Mouse (Mus musculus): Measurements from ENCODE around the gene Syce2.
"Not testable (repeated sequence)": the region's sequence is repeated elsewhere in the genome, so short reads cannot be mapped to it uniquely, and the experiment has no call there.

The Syce2 gene

GRCm38 (mm10) chr8:84902920-84903661, 31.2 kb downstream of the Syce2 start:
- DNase-seq, result peak; percentile 97

DNA sequence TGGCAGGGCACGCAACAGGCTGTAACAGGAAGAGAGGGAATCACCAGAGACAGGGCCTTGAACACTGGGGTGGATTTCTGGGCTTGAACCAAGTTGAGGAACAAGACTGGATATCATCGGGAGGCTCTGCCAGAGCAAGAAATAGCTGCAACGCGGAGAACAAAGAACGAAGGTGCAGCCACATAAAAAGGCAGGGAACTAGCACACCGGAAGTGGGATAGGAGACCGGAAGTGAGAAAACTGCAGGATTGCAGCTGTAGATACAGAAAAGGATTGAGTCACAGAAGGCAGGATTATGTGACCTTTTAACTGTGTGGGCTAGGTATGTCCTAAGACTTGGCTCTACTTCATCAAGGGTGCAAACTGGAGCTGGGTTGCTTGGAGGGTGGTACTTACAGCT, 32.4 kb downstream of the Syce2 start:
- no peak for DNase-seq

- no peak for DNase-seq
Measured at GRCm38 (mm10) chr8:84907037-84907436, 35.1 kb downstream of the Syce2 start.

- no peak for DNase-seq
Measured at GRCm38 (mm10) chr8:84907493-84907892, 35.6 kb downstream of the Syce2 start.

GRCm38 (mm10) chr8:84907979-84908378, 36.1 kb downstream of the Syce2 start:
- not testable (repeated sequence) for DNase-seq

DNA sequence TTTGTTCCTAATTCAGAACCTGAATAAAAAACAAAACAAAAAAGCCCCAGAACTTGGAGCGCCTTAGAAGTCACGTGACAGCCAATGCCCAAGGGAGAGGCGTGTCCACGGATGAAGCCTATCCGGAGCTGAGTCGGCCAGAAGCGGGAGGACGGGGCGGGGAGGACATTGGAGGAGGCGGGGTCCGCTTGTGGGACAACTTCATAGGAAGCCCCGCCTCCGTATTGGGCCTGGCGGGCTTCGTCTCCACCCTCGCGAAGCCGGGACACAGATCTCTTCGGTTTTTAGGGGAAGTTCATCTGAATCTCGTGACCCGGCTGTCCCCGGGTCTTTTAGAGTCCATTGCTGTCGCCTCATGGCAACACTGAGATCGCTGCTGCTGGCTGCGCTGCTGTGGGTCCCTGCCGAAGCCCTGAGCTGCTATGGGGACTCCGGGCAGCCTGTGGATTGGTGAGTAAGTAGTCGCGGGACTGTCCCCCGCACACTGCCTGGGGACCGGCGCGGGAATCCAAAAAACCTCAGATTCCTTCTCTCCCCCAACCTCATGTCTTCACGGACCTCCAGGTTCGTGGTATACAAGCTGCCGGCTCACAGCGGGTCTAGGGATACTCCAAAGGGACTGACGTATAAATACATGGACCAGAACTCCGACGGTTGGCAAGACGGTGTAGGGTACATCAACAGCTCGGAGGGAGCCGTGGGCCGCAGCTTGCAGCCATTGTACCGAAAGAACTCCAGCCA, 36.7 kb downstream of the Syce2 start, which contains the start of gene Dnase2a:
Gene Dnase2a, plus strand, starts transcription at position 140 of the 741 bp plus-strand sequence.
- peak; percentile 97 for DNase-seq

- DNase-seq, result no peak
Measured at GRCm38 (mm10) chr8:84909162-84909767, 37.4 kb downstream of the Syce2 start.

GRCm38 (mm10) chr8:84909949-84910348, 38.0 kb downstream of the Syce2 start:
- DNase-seq, result no peak

DNA sequence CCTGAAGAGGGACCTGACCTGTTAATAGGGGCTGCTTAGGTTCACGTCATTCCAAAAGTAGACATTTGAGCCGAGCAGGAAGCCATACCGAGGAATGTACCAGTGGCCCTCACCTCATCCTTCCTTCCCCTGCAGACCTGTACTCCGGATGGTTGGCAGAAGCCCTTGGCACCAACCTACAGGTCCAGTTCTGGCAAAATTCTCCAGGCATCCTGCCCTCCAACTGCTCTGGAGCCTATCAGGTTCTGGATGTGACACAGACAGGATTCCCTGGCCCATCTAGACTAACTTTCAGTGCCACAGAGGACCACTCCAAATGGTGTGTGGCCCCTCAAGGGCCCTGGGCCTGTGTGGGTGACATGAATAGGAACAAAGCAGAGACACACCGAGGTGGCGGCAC, 38.6 kb downstream of the Syce2 start:
- DNase-seq, result no peak

GRCm38 (mm10) chr8:84911854-84912253, 39.9 kb downstream of the Syce2 start:
- DNase-seq, result no peak

- DNase-seq, result no peak
Measured at GRCm38 (mm10) chr8:84912391-84912790, 40.5 kb downstream of the Syce2 start.

DNA sequence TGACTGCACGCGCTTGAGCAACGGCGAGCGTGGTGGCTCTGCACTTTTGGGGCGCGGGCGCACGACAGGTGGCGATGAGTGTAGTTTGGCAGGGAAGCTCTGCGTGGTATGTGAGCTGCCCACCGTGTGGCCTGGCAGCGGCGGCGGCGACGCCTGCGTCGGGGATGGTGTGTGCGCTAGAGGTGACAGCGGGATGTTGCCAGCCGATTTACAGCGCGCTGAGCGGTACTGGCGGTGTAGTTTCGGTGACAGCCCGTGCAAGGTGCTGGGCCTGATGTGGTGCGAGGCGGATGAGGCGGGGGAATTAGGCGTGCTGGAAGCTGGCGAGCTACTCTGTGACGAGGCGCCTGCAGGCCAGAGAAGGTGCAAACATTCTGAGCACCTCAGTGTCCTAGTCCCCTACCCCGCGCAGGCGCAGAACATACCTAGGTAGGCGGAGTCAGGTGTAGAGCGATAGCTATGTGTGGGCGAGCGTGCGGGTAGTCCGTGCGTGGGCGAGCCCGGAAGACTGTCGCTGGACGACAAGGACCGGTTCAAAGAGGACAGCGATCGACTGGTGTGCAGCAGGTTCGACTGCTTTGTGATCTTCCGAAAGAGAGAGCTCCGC, 41.1 kb downstream of the Syce2 start:
- DNase-seq, result peak; percentile 81

- no peak for DNase-seq
Measured at GRCm38 (mm10) chr8:84913502-84913900, 41.6 kb downstream of the Syce2 start.

DNA sequence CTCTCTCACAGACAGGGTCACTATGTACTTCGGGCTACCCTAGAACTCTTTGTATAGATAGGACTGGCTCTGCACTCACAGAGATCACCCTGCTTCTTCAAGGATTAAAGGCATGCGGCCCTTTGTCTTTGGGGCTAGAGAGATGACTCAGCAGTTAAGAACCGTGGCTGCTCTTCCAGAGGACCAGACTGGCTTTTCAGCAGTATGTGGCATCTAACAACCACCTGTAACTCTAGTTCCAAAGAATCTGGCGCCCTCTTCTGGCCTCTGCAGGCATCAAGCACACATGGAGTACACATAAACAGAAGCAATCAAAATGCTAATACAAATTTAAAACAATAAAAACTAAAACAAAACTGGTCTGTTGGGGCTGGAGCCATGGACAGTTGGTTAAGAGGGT, 42.0 kb downstream of the Syce2 start:
- DNase-seq, result peak; percentile 38

DNA sequence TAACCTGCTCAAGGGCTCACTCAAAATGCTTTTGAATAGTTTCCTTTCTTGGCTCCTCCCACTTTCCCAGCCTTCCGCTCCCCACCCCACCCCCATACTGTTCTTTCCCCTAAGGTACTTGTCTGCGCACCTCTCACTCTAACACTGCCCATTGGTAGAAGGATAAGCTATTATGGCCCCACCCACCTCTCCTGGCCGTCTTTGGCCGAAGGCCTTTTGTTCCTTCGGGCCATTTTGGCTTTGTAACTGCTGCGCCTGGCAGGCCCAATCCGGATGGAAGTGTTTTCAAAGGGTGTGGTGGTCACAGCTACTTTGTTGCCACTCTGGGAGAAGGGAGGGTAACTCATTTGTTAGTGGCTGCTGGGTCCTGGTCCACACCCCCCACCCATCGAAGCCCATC, 43.4 kb downstream of the Syce2 start:
- no peak for DNase-seq

DNA sequence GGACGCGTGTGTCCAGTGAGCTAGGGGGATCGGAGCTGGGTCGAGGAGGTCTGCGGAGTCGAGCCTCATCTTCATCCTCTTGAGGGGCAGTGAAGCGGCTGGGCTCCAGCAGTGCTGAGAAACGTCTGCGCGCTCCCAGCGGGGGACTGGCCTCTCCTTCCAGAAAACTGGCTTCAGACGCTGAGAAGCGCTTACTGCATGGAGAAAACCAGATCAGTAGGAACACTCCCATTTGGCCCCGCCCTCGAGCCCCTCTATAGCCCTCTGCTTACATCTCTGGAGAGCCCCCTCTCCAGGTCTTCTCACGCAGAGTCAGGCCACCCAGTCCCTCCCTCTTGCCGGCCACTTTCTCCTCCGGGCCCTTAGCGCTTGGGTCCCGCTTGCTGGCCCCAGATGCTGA, 45.9 kb downstream of the Syce2 start:
- DNase-seq, result no peak

- DNase-seq, result no peak
Measured at GRCm38 (mm10) chr8:84918646-84919045, 46.7 kb downstream of the Syce2 start.

DNA sequence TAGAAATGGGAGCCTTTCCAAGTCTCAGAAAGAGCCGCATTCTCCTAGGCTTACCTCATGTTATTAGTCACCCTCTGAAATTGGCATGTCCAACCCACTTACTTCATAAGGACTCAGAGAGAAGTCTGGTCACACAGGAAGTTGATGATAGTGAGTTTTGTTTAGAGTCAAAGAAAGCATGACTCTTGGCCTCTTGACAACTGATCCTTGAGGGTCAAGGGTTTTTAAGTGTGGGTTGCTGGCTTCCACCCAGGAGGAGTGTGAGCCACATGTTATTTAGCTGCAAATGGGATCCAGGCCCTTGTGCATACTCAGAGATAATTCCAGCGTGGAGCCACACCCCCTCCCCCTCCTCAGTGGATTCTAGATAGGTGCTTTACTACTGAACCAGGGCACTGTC, 49.7 kb downstream of the Syce2 start:
- DNase-seq, result no peak

DNA sequence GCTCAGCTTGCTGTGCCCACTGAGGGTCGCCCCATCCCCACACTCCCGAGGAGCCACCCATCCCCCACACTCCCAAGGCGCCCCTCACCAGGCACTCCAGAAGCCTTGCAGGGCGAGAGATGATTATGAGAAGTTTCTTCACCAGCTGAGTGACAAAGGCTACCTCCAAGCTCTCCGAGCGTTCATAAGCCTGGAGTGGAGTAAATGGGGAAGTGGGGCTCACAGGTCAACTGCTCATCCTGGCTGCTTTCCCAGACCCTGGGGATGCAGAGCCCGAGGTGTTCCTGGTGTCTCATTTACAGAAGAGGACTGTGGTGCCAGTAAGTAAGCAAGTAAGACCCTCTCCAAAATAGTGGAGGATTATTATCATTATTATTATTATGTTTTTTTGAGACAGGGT, 53.6 kb downstream of the Syce2 start:
- no peak for DNase-seq

GRCm38 (mm10) chr8:84927513-84927912, 55.6 kb downstream of the Syce2 start:
- DNase-seq, result no peak

- peak; percentile 76 for DNase-seq
Measured at GRCm38 (mm10) chr8:84928456-84929306, 56.8 kb downstream of the Syce2 start.

DNA sequence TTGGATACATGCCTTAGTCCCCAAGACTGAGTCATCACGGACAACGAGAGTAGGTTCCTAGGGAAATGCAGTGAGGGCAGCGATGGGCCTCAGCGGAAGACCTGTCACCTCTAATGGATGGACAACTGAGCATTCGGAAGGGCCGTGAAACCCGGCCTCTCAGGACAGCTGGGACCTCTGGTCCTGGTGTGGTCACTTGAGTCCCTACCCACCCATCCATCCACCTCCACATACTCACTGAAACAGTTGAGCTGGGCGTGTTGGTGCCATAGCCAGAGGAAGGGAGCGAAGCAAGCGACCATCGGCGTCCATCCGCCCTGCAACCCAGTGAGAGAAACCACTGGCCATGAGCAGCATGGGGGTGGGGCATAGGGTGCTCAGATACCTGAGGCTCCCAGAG, 58.7 kb downstream of the Syce2 start:
- DNase-seq, result no peak
